Mouse (Mus musculus) frontal cortex, postnatal 36 days (tissue): ENCODE data around the gene Pcx.

ENCODE experiments used
- DNase-seq, 2 experiments: peaks; one replicate each; pipeline ENCODE4 v3.0.0; 2022; ENCODE audit warnings: low spot score in 2 of 2

Gene Pcx

GRCm38 (mm10) chr19:4619461-4619860 lies 109.2 kb downstream of the Pcx start:
- DNase-seq: no peak

GRCm38 (mm10) chr19:4620721-4621120 lies 110.4 kb downstream of the Pcx start:
- no peak for DNase-seq

DNA sequence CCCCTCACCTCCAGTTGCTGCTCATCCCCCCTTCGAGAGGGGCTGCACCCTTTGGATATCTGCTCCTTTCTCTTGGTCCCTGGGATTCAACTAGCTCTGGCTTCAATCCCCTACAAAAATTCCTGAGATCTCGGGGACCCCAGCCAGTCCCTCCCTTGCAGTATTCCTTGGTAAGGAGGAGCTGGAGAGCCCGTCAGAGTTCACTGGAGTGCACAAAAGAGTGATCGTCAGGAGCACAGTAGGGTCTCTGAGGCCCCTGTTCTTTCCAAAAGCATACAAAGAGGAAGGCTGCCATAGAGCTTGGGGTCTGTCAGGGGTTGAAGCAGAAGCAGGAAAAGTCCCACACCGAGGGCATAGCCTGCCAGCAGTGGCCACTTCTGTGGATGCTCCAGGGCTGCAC lies 112.5 kb downstream of the Pcx start:
- DNase-seq: no peak

DNA sequence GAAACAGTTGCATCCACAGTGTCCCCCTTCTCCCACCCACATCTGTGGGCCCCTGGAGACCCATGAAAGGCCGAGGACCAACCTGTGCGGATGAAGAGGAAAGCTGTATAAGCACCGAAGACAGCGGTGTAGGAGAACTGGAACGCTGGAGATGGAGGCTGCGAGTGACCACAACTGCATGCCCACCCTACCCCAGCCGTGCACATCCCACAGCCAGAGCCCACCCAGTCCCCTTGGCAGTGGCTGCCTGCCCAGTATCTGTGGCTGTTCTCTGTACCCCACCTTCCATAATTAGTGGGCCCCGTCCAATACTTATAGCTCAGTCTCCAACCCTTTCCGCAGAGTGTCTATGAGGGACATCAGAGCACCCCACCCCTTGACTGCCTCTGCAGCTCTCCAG lies 113.1 kb downstream of the Pcx start:
- DNase-seq: no peak

DNA sequence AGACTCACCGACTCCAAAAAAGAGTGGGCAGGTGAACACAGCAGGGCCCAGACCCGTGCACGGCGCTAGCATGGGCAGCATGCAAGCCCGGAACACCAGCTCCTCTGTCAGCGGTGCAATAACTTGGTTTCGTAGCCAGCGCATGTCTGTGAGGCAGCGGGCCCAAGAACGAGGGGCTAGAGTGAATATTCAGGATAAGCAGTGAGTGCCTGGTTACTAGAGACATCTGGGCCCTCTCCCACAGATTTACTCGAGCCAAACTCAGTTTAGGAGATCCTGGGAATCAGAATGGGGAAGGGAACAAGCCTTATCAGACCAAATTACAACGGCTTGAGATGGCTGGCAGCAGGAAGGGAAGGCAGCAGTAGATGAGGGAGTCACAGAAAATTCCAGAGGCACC lies 113.7 kb downstream of the Pcx start:
- DNase-seq: no peak

- DNase-seq: no peak
These were observed 114.3 kb downstream of the Pcx start for GRCm38 (mm10) chr19:4624406-4625178.

DNA sequence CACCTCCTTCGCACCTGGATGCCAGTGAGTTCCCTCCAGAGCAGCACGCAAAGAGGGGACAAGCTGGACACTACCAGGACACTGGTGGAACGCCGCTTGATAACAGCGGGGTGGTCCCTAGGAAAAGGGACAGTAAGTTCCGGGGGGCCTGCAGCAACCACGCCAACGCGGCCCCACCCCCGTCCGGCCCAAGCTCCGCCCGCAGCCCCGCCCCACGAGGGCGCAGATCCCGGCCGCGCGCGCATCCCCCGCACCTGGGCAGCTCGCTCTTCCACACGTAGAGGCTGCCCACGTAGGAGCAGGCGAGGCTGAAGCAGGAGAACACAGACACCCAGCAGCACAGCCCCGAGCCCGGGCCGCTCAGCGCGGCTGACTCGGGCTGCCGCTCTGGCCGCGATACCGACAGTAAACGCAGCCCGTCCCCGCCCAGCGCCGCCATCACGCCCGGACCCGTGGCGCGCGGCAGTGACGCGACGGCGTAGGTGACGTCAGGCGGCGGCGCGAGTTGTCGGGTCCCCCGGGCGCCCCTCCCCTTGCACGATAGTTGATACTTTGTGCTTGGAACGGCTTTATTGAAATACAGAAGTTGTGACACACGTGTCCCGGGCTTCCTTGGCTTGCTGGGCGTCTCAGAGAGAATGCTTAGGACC lies 115.0 kb downstream of the Pcx start, which contains the start of gene Rce1:
TSS of gene Rce1 (minus strand) at position 463 of the 650 bp plus-strand sequence.
- peak; percentile 88 to 92 for DNase-seq

- no peak for DNase-seq
These were observed 115.7 kb downstream of the Pcx start for GRCm38 (mm10) chr19:4625829-4626535.

GRCm38 (mm10) chr19:4628819-4629218 lies 118.5 kb downstream of the Pcx start:
- DNase-seq: peak; percentile 60 to 76

GRCm38 (mm10) chr19:4635986-4636385 lies 125.7 kb downstream of the Pcx start:
- DNase-seq: no peak

DNA sequence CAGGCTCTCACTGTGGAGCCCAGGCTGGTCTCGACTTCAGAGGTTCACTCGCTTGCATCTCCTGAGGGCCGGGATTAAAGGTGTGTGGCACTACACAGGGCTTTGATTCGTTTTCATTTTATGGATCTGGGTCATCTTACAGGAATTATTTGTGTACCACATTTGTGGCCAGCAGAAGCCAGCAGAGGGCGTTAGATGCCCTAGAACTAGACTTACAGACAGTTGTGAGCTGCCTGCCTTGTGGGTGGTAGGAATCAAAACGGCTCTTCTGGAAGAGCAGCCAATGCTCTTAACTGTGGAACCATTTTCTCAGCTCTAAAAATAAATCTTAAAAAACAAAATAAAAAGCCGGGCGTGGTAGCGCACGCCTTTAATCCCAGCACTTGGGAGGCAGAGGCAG lies 134.0 kb downstream of the Pcx start:
- DNase-seq: peak; percentile 73 to 88

- DNase-seq: peak; percentile 55 to 85
These were observed 136.7 kb downstream of the Pcx start for GRCm38 (mm10) chr19:4646917-4647492.

DNA sequence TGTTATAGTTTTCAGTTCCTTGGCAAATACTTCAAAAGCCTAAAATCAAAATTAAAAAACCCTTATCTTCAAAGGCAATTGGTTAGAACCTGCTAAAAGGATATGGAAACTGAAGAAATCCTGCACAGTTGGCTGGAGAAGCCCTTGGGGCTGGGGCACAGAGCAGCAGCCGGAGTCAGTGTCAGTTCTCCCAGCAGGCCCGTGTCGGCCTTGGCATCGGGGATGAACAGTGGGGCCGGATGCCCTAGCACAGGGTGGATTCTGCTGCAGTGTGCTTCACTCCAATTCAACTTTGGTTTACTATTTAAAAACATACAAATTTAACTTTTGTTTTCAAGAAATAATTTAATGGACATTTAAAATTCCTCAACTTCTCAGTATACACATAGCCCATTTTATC lies 147.9 kb downstream of the Pcx start:
- DNase-seq: no peak

DNA sequence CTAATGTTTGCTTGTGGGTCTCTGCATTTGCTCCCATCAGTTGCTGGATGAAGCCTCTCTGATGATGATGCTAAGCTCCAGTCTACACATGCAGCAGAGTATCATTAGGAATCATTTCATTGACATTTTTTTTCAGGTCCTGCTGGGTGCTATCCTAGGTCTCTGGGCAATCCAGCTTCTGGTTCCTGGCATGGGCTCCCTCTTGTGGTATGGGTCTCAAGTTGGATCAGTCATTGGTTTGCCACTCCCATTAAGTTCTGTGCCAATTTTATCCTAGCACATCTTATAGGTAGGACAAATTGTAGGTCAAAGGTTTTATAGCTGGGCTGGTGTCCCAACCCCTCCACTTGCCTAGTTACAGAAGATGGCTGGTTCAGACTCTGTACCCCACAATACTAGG lies 156.5 kb downstream of the Pcx start:
- no peak for DNase-seq

DNA sequence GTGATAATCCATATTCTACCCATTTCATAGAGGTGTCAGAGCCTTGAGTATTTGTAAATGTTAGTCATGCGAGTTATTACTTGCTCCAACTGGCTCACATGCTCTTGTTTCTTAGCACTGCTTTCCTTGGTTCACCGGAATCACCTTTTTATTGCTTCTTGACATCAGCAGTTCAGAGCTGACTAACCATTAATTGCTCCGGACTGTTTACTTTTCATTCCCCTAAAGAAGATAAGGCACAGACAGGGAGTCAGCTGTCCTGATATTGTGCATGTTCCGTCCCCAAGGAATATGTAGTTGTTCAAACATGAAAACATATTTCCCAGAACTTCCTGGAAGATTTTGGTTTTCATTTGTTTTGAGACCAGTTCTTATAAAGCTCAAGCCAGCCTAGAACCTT lies 160.5 kb downstream of the Pcx start:
- no peak for DNase-seq
